Mouse (Mus musculus) testis, adult 2 months (tissue): ENCODE data around the gene P4htm. TPM values are rescaled to one million over a fixed set of nuclear protein-coding genes. Genes with fewer than 3 reads are reported as not detected.
"Not testable (repeated sequence)": the region's sequence is repeated elsewhere in the genome, so short reads cannot be mapped to it uniquely, and the experiment has no call there.

ENCODE experiments used
- H3K27ac ChIP-seq: fragments of 200-500 bp; 2 replicates; pipeline ENCODE4 v1.5.1; 2012; ENCODE audit warnings: low read depth, low read length; ENCODE audit not compliant: control insufficient read depth, insufficient read depth
- H3K27me3 ChIP-seq: fragments of 200-500 bp; 2 replicates; pipeline ENCODE4 v1.6.1; 2012; ENCODE audit warnings: mild to moderate bottlenecking, low read length, moderate library complexity; ENCODE audit not compliant: control insufficient read depth, insufficient read depth
- H3K36me3 ChIP-seq: fragments of 200-500 bp; 2 replicates; pipeline ENCODE4 v1.6.1; 2012; ENCODE audit warnings: mild to moderate bottlenecking, low read length; ENCODE audit not compliant: control insufficient read depth, insufficient read depth
- H3K4me1 ChIP-seq: fragments of 200-500 bp; 2 replicates; pipeline ENCODE4 v1.6.1; 2012; ENCODE audit warnings: low read length; ENCODE audit not compliant: control insufficient read depth, insufficient read depth
- H3K4me3 ChIP-seq: fragments of 200-500 bp; 2 replicates; pipeline ENCODE4 v1.5.1; 2012; ENCODE audit warnings: low read depth, mild to moderate bottlenecking, low read length, moderate library complexity, mixed read lengths; ENCODE audit not compliant: control insufficient read depth
- CTCF ChIP-seq: fragments of 200-500 bp; IDR thresholded peaks from 2 replicates; pipeline ENCODE4 v1.5.1; 2012; ENCODE audit warnings: low read depth, mild to moderate bottlenecking, inconsistent platforms, low read length, moderate library complexity; ENCODE audit not compliant: control insufficient read depth, insufficient read depth, insufficient replicate concordance
- POLR2A ChIP-seq: fragments of 200-500 bp; IDR thresholded peaks from 2 replicates; pipeline ENCODE4 v1.6.1; 2012; ENCODE audit warnings: low read depth, mild to moderate bottlenecking, inconsistent platforms, low read length, moderate library complexity; ENCODE audit not compliant: control insufficient read depth
- polyA plus RNA-seq: library from polyadenylated mRNA; depleted of rRNA; stranded (reverse); fragments of >200 nt; gene quantifications from 2 replicates; pipeline ENCODE4 v1.2.3, GENCODE M21; 2012

Gene P4htm
- polyA plus RNA-seq, 1 experiment = 5.5 TPM

- H3K36me3 ChIP-seq = no peaks in the 10 kb centered on the region
- TF ChIP-seq POLR2A (no peak), CTCF (no peak)
Observed at GRCm38 (mm10) chr9:108628141-108628540, 30.7 kb upstream of the P4htm start.

GRCm38 (mm10) chr9:108626498-108626897, 29.0 kb upstream of the P4htm start:
- no peaks in the 10 kb centered on the region for H3K27me3 ChIP-seq
- H3K27ac ChIP-seq = no peak overlapping the region
- no peak for TF ChIP-seq CTCF
- no peak for TF ChIP-seq POLR2A
- H3K4me1 ChIP-seq = no peaks in the 10 kb centered on the region
- no peaks in the 10 kb centered on the region for H3K36me3 ChIP-seq
- H3K4me3 ChIP-seq = no peak overlapping the region

More at GRCm38 (mm10) chr9:108628141-108628540, 30.7 kb upstream of the P4htm start:
- H3K27ac ChIP-seq = no peak overlapping the region
- no peaks in the 10 kb centered on the region for H3K27me3 ChIP-seq
- H3K4me3 ChIP-seq = no peak overlapping the region
- no peaks in the 10 kb centered on the region for H3K4me1 ChIP-seq

GRCm38 (mm10) chr9:108617301-108617700, 19.8 kb upstream of the P4htm start:
- Histone ChIP-seq H3K4me1 (no peaks in the 10 kb centered on the region), H3K4me3 (no peak overlapping the region), H3K27me3 (no peaks in the 10 kb centered on the region), H3K36me3 (peaks cover 1% of the 10 kb centered on the region; the same call in 1 of the 2 replicates), H3K27ac (no peak overlapping the region)
- TF ChIP-seq POLR2A = no peak
- TF ChIP-seq CTCF = no peak

- TF ChIP-seq POLR2A (no peak), CTCF (no peak)
- Histone ChIP-seq H3K27ac (no peak overlapping the region), H3K4me3 (no peak overlapping the region), H3K27me3 (no peaks in the 10 kb centered on the region), H3K36me3 (peaks cover 3% of the 10 kb centered on the region), H3K4me1 (no peaks in the 10 kb centered on the region)
Observed at GRCm38 (mm10) chr9:108611488-108611887, 14.0 kb upstream of the P4htm start.

DNA sequence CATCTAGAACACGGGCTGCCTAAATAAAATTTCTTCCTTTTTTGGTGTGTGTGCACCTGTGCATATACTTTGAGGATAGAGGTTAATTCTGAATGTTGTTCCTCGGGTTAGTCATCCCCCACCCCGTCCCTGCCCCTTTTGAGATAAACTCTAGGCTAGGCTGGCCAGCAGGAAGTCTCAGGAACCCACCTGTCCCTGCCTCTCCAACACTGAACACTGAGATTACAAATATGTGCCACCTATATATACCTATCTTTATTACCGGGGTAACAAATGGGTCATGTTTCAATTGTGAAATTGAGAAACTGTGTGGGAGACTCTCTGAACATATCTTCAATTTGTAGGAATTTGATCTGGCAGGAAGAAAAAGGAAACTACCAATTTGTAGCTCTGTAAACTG, 11.4 kb upstream of the P4htm start:
- Histone ChIP-seq H3K4me3 (no peak overlapping the region), H3K36me3 (peaks cover 2% of the 10 kb centered on the region), H3K27ac (no peak overlapping the region)

DNA sequence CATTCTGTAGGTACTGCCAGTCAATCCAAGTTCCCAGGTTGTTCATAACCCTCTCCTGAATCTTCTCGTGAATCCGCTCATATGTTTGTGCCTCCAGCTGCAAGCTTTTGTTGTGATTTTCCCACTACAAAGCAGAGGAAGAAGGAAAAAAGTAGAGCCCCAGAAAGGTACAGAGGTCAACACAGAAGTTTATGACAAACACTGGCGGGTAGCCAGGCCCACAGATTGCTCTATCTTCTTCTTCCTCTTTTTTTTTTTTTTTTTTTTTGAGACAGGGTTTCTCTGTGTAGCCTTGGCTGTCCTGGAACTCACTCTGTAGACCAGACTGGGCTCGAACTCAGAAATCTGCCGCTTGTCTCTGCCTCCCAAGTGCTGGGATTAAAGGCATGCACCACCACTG, 10.5 kb upstream of the P4htm start:
- not testable (repeated sequence) for H3K4me3 ChIP-seq, H3K36me3 ChIP-seq, H3K4me1 ChIP-seq, H3K27me3 ChIP-seq, H3K27ac ChIP-seq

More for the DNA sequence above, 11.4 kb upstream of the P4htm start:
- Histone ChIP-seq H3K4me1 (no peaks in the 10 kb centered on the region), H3K27me3 (no peaks in the 10 kb centered on the region)
- no peak for TF ChIP-seq CTCF
- TF ChIP-seq POLR2A = no peak

DNA sequence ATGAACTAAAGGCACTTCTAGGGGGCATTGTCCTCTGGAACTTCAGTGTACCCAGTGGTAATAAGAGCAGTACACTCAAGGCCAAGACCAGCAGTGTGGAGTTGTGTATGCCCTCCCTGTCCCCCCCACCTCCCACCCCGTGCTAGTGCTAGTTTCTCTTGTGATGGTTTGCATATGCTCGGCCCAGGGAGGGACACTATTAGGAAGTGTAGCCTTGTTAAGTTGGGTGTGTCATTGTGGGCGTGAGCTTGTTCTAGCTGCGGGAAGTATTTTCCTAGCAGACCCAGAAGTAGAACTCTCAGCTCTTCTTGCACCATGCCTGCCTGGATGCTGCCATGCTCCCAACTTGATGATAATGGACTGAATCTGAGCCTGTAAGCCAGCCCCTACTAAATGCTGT, 4.5 kb upstream of the P4htm start:
- H3K27ac ChIP-seq = no peak overlapping the region
- TF ChIP-seq POLR2A = no peak
- TF ChIP-seq CTCF = no peak
- no peaks in the 10 kb centered on the region; the same call in 1 of the 2 replicates for H3K36me3 ChIP-seq
- no peak overlapping the region for H3K4me3 ChIP-seq
- H3K4me1 ChIP-seq = peaks cover 5% of the 10 kb centered on the region
- no peaks in the 10 kb centered on the region for H3K27me3 ChIP-seq

DNA sequence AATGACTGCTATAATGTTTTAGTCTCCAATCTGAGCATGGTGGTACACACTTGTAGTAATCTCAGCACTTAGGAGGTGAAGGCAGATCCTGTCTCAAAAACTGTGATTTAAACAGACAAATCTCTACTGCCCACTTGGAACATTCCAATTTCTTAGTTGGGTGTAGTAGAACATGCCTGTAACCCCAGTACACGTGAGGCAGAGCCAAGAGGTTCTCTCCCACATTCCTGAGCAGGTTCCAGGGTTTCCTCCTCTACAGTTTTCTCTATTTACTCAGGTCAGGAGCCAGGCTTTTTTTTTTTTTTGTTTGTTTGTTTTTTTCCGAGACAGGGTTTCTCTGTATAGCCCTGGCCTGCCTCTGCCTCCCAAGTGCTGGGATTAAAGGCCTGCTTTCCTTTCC, 2.5 kb upstream of the P4htm start:
- TF ChIP-seq CTCF (no peak), POLR2A (no peak)
- Histone ChIP-seq H3K36me3 (no peaks in the 10 kb centered on the region; the same call in 1 of the 2 replicates), H3K27me3 (no peaks in the 10 kb centered on the region), H3K4me1 (peaks cover 13% of the 10 kb centered on the region), H3K4me3 (no peak overlapping the region), H3K27ac (no peak overlapping the region)
